Mouse (Mus musculus) adrenal gland, postnatal 36 days (tissue): ENCODE data around the gene Megf8. TPM values are rescaled to one million over a fixed set of nuclear protein-coding genes. Genes with fewer than 3 reads are reported as not detected.

Source experiments
- DNase-seq, 2 experiments: peaks; one replicate each; pipeline ENCODE4 v3.0.0; 2021; ENCODE audit warnings: mixed read lengths in 1 of 2
- total RNA-seq, 2 experiments: library from RNA; stranded (reverse); gene quantifications; 2 replicates each; pipeline ENCODE4 v1.2.3; 2021

Gene Megf8
- total RNA-seq, 2 experiments from 2014 or later: 43.7 to 51.3 TPM

DNA sequence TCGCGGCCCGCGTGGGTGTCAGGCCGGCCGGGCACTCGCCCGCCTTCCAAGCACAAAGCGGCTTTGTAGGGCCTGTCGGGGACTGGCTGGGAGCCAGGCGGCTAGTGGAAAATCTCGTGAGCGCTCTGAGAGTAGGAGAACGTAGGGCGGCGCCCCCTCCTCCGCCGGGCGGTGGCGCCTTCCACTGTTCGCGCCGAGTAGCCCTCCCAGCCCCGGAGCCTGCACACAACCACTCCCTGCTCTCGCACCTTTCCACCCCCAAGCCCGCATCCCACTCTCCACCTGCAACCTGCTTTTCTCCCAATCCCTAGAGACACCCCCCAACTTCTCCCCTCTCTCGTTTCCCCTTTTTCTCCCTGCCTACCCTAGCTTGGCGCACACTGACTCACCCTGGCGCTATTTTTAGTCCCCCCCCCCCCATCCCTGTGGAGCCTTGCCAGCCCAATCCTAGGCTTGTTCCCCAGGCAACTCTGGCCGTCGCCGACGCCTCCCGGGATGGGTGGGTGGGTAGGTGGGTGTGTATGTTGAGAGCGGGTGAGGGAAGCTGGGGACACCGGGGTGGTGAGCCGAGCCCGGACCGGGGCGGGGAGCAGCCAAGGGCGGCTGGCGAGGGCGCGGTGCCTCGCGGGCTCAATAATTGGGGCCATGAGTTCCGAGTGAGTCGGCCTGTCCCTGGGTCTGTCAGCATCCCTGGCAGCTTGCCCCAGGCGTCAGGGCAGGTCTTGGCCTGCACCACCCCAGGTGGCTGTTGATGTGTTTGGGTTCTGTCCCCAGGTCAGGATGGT, 37.7 kb upstream of the Megf8 start:
- peak; percentile 93 for DNase-seq

DNA sequence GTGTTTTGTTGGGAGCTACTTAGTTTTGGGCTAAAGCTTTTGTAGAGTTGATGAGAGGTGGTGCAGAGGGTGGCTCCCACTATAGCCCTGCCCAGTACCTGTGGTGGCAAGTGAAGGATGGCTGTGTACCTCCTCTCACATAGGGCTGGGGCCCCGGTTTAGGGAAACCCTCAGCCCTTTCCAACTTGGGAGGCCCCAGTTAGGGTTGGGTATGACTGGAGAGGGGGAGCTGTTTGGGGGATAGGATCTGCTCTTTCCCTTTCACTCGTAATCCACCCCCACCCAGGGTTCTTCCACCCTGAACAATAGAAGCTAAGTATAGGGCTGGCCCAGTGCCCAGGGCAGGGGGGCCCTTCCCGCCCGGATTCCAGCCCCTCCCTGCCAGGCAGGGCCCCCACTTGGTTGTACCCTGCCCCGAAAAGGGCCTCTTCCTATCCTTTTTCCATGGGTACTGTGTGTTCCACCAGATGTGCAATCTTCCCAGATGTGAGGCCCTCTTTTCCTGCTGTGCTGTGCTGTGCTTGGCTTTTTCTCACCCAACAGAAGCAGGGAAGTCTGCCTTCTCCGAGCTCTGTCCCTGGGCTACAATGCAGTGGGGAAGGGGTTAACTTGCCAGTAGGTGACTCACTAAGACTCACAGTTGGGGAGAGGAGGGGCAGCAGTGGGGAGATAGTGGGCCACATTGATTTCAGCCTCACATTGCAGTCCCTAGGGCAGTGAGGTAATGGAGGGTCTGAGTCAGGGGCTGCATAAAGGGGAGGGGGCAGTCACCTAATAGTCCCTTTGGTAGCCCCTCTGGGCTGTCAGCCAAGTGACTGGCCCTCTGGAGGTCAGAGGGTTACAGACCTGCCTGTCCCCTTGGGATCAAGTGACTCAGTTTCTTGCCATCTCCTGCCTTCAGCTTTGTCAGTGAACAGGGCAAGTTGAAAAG, 36.8 kb upstream of the Megf8 start:
- DNase-seq: peak; percentile 59 to 73

DNA sequence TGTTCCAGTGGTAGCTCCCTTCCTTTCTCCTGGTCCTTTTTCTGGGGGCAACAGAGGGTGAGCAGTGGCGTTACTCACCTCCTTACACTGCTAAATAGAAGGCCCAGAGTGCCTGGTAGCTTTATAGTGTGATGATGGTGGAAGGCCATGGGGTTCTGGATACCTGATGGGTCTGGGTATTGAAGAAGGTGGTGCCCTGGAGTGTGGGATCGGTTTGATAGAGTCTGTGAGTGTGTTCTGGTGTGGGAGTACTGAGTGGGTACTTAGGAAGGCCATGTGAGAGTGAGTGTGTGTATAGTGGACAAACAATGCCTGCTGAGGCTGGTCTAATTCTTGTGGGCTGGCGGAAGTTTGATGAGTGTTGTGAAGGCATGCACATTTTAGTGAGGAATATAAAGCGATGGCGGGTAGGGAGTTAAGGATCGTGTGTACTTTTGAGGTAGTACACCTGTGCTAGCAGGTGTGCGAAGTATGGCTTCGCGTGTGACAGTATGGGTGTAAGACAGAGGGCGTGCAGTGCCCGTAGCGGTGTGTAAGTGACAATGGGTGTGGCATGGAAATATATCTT, 35.7 kb upstream of the Megf8 start:
- DNase-seq: no peak

DNA sequence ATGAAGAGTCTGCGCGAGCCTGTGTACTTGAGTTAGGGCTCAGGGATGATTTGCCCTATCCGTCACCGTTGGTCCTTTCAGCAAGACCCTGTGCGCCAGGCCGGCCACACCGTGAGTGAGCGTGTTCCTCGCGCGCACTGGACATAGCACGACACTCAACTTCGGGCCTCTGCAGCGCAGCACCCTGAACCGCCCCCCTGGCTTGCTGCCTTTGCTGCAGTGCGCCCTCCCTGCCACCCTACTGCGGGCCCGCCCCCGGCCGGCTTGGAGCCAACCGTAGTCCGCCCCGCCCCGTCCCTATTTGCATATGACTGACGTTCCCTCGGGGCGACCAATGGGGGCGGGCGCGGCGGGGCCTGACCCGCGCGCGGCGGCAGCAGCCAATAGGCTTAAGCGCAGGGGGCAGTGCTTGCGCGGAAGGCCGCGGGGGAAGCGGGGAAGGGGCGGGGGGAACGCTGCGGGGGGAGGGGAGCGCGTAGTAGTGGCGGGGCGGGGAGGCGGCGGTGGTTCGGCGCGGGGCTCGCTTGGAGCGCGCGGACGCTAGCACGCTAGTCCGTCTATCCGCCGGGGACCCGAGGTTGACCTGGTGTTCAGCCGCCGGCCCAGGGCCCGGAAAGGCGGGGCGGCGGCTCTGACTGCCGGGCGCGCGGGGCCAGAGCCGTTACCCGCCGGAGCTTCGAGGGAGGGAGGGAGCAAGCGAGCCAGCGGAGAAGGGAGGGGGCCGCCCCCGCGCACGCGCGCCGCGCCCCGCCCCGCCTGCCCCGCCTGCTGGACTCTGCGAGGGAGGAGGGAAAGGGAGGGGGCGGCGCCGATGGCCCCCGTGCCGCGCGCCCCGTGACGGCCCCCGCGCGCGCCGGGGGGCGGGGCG, 35.0 kb upstream of the Megf8 start:
- DNase-seq: peak; percentile 99

DNA sequence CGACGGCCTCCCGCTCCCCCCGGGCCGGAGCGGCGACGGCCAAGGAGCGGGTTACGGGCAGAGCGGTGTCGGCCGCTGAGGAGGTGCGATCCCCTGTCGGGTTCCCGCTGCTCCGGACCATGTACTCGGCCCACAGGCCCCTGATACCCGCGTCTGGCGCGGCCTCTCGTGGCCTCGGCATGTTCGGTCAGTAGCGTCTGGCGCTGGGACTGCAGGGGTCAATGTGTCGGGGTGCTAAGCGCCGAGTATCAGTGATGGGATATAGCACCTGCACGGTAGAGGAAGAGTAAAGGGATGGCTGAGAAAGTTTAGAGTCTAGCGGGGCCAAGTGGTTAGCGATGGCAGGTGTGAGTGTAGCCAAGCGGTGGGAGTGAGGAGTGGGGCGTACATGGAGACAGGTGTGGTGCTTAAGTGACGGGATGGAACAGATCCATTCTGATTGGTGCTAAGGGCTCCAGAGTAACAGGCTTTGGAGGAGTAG, 34.2 kb upstream of the Megf8 start:
- peak in 1 of 2 experiments; percentile 51 for DNase-seq

DNA sequence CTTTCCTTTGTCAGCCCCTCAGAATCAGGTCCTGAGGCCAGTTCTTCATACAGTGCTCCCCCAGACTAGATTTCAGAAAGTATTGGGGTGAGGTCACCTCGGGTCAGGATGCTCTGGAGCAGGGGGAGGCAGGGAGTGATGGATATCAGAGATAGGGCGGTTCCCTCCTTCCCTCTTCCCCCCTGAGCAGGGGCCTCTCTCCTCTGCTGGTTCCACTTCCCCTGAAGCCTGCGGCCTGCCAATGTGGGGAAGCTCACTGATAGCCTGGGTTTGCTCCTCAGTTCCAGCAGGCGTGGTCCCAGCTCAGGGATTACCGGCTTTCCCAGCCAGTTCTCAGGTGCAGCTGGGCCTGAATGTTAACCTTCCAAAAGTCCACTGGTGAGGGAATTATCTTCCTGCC, 33.3 kb upstream of the Megf8 start:
- DNase-seq: no peak

DNA sequence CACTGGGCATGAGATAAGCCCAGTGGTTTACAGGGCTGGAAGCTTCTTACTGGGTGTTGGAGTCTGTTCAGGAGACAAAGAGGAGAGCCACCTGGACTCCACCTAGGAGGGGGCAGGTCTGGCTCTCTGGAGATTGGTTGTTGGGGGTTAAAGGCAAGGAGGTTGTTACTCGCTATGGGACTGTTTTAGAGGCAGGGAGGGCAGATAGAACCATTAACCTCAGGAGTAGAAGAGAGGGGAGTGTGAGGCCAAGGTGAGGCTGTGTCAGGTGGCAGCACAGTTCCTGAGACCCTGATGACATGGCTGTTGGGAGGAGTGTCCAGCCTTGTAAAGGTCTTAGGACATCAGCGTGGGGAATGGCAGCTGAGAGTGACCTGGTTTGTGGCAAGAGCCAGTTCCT, 32.8 kb upstream of the Megf8 start:
- no peak for DNase-seq

DNA sequence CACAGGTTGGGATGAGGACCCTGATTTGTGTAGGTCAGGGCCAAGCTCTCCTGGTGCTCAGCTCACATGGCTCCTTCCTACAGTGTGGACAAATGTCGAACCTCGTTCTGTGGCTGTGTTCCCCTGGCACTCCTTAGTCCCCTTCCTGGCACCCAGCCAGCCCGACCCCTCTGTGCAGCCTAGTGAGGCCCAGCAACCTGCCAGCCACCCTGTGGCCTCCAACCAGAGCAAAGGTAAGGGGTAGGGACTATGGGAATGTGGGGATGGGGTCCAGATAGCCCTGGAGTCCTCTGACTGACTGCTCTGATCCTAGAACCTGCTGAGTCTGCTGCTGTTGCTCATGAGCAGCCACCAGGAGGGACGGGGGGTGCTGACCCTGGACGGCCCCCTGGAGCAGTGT, 32.2 kb upstream of the Megf8 start:
- no peak for DNase-seq

DNA sequence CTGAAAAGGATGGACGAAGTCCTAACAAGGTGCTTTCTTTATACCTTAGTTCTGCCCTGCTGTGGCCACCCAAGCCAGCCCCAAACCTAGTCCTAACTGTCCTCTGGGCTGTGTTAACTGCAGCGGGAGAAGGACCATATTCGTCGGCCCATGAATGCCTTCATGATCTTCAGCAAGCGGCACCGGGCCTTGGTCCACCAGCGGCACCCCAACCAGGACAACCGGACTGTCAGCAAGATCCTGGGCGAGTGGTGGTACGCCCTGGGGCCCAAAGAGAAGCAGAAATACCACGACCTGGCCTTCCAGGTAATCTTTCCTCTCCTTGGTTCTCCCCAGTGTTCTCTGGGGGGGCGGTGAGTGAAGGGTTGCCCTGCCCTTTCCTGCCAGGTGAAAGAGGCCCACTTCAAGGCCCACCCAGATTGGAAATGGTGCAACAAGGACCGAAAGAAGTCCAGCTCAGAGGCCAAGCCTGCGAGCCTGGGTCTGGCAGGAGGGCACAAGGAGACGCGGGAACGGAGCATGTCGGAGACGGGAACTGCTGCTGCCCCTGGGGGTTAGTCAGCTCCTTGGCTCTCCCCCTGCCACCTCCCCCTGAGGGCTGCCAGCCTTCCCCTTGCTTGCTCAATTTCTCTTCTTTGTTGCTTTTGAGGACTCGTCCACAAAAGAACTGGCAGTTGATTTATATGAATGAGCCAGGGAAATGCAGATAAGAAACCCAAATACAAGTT, 31.3 kb upstream of the Megf8 start:
- peak in 1 of 2 experiments; percentile 48 for DNase-seq

DNA sequence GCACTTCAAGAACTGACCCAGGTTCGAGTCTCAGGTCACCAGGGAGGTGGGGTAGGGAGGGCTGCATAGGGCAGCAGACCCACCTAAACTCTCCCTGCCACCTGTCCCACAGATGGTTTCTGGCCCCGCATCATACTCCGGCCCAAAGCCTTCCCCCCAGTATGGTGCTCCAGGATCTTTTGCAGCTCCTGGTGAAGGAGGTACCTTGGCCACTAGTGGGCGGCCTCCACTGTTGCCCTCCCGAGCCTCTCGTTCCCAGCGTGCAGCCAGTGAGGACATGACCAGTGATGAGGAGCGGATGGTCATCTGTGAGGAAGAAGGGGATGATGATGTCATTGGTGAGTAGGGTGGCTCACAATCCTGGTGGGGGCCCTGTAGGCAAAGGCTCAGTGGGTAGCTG, 30.0 kb upstream of the Megf8 start:
- DNase-seq: no peak

DNA sequence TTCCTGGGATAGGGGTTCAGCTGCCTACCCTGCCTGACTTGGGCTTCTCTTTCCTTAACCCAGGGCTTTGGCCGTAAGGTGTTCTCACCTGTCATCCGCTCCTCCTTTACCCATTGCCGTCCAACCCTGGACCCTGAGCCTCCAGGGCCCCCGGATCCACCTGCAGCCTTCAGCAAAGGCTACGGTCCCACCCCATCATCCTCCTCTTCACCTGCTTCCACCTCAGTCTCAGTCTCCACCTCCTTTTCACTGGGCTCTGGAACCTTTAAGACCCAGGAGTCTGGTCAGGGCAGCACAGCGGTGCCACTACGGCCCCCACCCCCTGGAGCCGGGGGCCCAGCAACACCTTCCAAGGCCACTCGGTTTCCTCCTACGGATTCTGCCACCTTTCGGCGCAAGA, 29.0 kb upstream of the Megf8 start:
- DNase-seq: no peak

DNA sequence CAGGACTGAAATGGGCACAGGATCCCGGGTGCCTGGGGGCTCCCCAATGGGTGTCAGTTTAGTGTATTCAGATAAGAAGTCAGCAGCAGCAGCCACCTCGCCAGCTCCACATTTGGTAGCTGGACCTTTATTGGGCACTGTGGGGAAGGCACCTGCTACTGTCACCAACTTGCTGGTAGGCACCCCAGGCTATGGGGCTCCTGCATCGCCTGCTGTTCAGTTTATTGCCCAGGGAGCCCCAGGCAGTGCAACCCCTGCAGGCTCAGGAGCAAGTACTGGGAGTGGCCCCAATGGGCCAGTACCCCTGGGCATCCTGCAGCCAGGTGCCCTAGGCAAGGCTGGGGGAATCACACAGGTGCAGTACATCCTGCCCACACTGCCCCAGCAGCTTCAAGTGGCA, 28.2 kb upstream of the Megf8 start:
- no peak for DNase-seq

DNA sequence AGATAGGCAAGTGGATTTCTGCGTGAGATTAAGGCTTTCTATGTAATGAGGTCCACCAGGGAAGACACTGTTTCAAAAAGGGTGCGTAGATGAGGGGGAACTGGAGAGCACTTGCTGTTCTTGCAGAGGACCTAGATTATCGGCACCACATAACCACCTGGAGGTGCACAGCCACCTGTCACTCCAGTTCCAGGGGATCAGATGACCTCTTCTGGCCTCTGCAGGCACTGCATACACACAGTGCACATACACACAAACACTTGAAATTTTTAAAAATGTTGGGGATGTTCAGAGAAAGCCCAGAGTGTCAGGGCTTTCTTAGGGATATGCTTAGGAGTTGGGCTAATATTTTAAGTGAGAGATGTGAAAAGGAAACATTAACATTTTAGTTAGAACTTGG, 27.0 kb upstream of the Megf8 start:
- DNase-seq: no peak

DNA sequence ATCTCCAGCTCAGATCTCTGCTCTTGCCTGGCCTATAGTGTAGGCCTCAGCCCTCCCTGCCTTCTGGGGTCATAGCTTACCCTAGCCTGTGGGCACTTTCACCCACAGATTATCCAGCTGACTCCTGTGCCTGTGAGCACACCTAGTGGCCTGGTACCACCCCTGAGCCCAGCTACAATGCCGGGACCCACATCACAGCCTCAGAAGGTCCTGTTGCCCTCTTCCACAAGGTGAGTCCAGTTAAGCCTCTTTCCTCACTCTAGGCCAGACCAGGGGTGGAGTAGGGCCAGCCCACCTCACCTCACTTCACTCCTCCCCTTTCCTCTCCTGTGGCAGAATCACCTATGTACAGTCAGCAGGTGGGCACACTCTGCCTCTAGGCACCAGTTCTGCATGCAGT, 26.5 kb upstream of the Megf8 start:
- no peak for DNase-seq

DNA sequence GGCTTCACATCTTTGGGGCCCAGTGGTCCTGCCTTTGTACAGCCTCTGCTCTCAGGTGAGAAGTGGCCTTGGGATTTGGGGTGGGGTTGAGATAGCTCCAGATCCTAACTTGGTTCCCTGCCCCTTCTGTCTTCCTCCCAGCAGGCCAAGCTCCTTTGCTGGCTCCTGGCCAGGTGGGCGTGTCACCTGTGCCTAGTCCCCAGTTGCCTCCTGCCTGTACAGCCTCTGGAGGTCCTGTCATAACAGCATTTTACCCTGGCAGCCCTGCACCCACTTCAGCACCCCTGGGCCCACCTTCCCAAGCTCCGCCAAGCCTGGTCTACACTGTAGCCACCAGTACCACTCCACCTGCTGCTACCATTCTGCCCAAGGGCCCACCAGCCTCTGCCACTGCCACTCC, 26.1 kb upstream of the Megf8 start:
- DNase-seq: peak; percentile 60 to 77

DNA sequence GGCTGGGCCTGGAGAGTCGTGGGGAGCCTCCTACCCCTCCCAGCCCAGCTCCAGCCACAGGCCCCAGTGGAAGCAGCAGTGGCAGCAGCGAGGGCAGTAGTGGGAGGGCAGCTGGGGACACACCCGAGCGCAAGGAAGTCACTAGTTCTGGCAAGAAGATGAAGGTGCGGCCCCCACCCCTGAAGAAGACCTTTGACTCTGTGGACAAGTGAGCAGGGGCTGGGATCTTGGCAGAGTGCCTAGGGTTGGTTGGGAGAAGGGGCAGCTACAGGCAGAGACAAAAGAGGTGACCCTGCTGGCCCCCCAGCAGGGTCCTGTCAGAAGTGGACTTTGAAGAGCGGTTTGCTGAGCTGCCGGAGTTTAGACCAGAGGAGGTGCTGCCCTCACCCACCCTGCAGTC, 24.9 kb upstream of the Megf8 start:
- DNase-seq: no peak

DNA sequence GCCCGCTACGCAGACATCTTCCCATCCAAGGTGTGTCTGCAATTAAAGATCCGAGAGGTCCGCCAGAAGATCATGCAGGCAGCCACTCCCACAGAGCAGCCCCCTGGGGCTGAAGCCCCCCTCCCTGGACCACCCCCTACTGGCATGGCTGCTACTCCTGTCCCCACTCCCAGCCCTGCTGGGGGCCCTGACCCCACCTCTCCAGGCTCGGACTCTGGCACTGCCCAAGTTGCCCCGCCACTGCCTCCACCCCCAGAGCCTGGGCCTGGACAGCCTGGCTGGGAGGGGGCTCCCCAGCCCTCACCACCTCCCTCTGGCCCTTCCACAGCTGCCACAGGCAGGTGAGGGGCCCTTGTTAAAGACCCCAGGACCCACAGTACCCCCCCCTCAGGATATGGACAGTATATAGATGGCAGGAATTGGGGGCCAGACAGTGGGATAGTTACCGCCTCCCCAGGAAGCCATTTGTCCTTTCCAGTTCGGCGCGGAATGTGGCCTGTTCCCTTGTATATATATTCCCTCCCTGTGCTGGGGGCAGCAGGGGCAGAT, 23.7 kb upstream of the Megf8 start:
- no peak for DNase-seq

DNA sequence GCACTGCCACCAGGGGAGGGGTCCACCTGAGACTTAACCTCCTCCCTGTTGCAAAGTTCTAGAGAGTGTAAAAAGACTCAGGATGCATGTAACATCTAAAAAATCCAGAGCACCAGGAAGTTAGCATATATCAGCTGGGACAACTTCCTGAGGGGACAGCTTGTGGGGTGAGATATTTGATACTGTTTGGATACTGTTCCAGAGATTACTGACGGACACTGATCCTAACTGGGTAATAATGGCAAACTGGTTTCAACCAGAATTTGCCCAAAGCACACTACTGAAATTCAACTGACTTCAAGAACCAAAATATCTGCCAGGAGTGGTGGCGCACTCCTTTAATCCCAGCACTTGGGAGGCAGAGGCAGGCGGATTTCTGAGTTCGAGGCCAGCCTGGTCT, 22.5 kb upstream of the Megf8 start:
- no peak for DNase-seq

DNA sequence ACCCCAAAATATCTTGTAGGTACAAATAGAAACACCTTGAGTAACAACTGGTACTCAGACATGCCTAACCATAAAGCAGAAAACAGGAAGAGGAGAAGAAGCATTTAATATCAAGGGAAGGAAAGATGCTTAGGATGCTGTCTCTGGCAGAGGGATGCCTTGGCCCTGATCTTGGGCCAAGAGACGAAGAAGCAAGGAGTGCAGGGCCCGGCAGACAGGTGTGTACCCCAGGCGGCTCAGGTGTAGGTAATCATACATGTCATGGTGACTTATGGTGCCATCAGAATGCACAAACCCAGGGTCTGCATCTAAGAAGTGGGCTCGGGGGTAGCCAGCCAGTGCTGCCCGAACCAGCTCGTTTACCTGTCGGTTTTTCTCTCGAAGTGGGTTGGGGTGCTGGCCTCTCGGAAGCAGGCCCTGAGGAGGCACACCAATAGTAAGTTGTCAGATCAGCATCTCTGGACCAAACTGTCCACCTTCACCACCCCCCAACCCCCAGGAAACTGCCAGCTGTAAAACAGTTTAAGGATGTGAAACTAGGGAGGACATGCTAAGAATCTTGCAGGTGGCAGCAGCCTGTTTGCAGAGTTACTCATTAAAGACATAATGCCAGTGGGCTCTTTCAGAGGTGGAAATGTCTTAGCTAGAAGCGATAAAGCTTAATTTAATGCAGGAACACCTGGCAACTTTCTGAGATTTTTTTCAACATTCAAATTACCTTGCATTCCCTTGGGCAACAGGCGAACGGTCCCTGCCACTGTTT, 21.8 kb upstream of the Megf8 start:
- DNase-seq: no peak

DNA sequence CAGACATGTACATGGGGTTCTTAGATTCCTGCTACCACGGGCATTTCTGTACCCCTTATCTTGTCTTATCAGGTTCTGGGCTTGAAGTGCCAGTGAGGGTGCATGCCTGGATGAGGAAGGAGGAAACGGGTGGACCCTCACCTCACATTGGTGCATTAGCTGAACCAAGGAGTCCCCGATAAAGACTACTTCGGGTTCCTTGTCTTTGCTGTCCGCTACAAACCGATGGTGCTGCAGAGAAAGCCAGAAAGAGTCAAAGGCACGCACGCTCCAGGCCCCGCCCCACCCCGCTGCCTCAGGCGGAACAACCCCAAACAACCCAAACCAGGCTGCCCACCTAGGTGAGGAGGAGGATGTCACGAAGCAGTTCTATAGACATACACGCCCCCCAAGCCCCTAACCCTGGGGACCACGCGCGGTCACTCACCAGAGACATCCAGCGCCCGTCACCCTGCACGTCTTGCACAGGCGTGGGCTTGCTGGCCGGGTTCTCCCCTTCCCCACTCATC, 20.0 kb upstream of the Megf8 start:
- peak; percentile 53 to 70 for DNase-seq
